ENCODE assay signal across 20 mouse cellular contexts in genomic region chr5:122258027-122258741, GRCm38 (mm10). TPM values are rescaled to one million over a fixed set of nuclear protein-coding genes. Genes with fewer than 3 reads are reported as not detected.
DNase-seq lines count a peak whose midpoint lies in the region; ATAC-seq lines count a peak whose summit lies in the region.
"Had no signal": no experiment of that assay in that cellular context is flagged by ENCODE, and none has a peak within 500 bp of the region (broad histone marks: within the 10 kb centered on the region; RNA-seq: fewer than 3 reads in every experiment).

No protein-coding gene starts in this region.

- no peak overlapping the region for H3K27ac ChIP-seq in intestine, embryonic 16.5 days (ENCODE audit: low read length)
- H3K27ac ChIP-seq: embryonic facial prominence, embryonic 15.5 days; forebrain, embryonic 12.5 days; hindbrain, postnatal 0 days; limb, embryonic 15.5 days; neural tube, embryonic 12.5 days had no signal

- 81% methylated on average over 6 of the region's 6 CpGs for WGBS in intestine, embryonic 16.5 days

- H3K27me3 ChIP-seq in intestine, embryonic 16.5 days (replicated peaks; ENCODE audit: control insufficient read depth, insufficient read depth, low read length): no peaks in the 10 kb centered on the region
- H3K27me3 ChIP-seq: embryonic facial prominence, embryonic 15.5 days; forebrain, embryonic 12.5 days; limb, embryonic 15.5 days; neural tube, embryonic 12.5 days had no signal

- H3K4me1 ChIP-seq in intestine, embryonic 16.5 days (ENCODE audit: control insufficient read depth, insufficient read depth, low read length): peaks cover 2% of the 10 kb centered on the region; the same call in 1 of the 2 replicates

- no peaks in the 10 kb centered on the region for H3K36me3 ChIP-seq in intestine, embryonic 16.5 days (ENCODE audit: control insufficient read depth, insufficient read depth, low read length)

- H3K9ac ChIP-seq in intestine, embryonic 16.5 days (ENCODE audit: low read depth, low read length): no peak overlapping the region
- H3K9ac ChIP-seq: embryonic facial prominence, embryonic 15.5 days; forebrain, embryonic 12.5 days; limb, embryonic 15.5 days; neural tube, embryonic 12.5 days had no signal

- H3K4me2 ChIP-seq in intestine, embryonic 16.5 days (ENCODE audit: low read depth, low read length): no peak overlapping the region
- H3K4me2 ChIP-seq: embryonic facial prominence, embryonic 15.5 days; forebrain, embryonic 12.5 days; limb, embryonic 15.5 days; neural tube, embryonic 12.5 days had no signal

- no peaks in the 10 kb centered on the region for H3K9me3 ChIP-seq in intestine, embryonic 16.5 days (ENCODE audit: control insufficient read depth, low read length)
- H3K9me3 ChIP-seq: embryonic facial prominence, embryonic 15.5 days; forebrain, embryonic 12.5 days; limb, embryonic 15.5 days; neural tube, embryonic 12.5 days had no signal

- no peak for ATAC-seq in intestine, embryonic 16.5 days
- ATAC-seq: hindbrain, postnatal 0 days; midbrain, embryonic 16.5 days had no signal

- peak; percentile 45 for DNase-seq in lung, postnatal 10 days
- DNase-seq in lung, postnatal 36 days: no peak
- peak; percentile 41 for DNase-seq in CD4-positive helper T cell, adult 2 months (ENCODE audit: low read depth, low spot score)
- DNase-seq in T-cell, adult 2 months (ENCODE audit: low spot score): peak; percentile 23
- peak; percentile 54 for DNase-seq in naive thymus-derived CD4-positive, alpha-beta T cell, adult 2 months (ENCODE audit: low read depth)
- no peak for DNase-seq in ovary, postnatal 14 days (ENCODE audit: low spot score)
- DNase-seq: adrenal gland, postnatal 36 days; cerebellum, adult 9-11 months; embryo, embryonic 11 days; layer of hippocampus, postnatal 36 days; lung, adult 18-20 months; right cerebral cortex, postnatal 14 days; thymus, adult 18-20 months had no signal

- H3K4me3 ChIP-seq in intestine, embryonic 16.5 days (ENCODE audit: low read length): no peak overlapping the region
- H3K4me3 ChIP-seq: embryonic facial prominence, embryonic 15.5 days; forebrain, embryonic 12.5 days; limb, embryonic 15.5 days; neural tube, embryonic 12.5 days had no signal

RNA-seq across cellular contexts. Expression of gene Tctn1, which starts 6.1 kb away (rescaled TPM):
- 3.2 and 3.5 TPM in 2 replicates for polyA plus RNA-seq in intestine, embryonic 16.5 days (2015; fragmentation: Nextera tagmentation; extraction: Ambion mirVana)

RNA-seq across cellular contexts. Expression of gene Pptc7, which starts 26.0 kb away (rescaled TPM):
- 6.8 and 9.9 TPM in 2 replicates for polyA plus RNA-seq in intestine, embryonic 16.5 days (2015; fragmentation: Nextera tagmentation; extraction: Ambion mirVana)

RNA-seq across cellular contexts. Expression of gene Hvcn1, which starts 51.6 kb away (rescaled TPM):
- polyA plus RNA-seq in intestine, embryonic 16.5 days (2015; fragmentation: Nextera tagmentation; extraction: Ambion mirVana): 5.6 and 5.7 TPM in 2 replicates

Comparison
In these comparisons a context has a peak if more than half of its experiments do, and no peak if none do; other contexts are left out.
1. DNase-seq: peak in lung, postnatal 10 days (single experiment), CD4-positive helper T cell, adult 2 months (single experiment), T-cell, adult 2 months (single experiment) and naive thymus-derived CD4-positive, alpha-beta T cell, adult 2 months (single experiment); none in lung, postnatal 36 days (single experiment) and ovary, postnatal 14 days (single experiment).